Mouse (Mus musculus) E14TG2a.4 (cell line): Measurements from ENCODE around the gene Ep300.

ENCODE experiments used
- CTCF ChIP-seq: conservative IDR thresholded peaks from 2 replicates; pipeline ENCODE4 v1.5.1; 2014; ENCODE audit warnings: low read length
- NANOG ChIP-seq: IDR thresholded peaks from 2 replicates; pipeline ENCODE4 v1.6.1; 2014; ENCODE audit warnings: borderline replicate concordance, low read length, mixed read lengths

DNA sequence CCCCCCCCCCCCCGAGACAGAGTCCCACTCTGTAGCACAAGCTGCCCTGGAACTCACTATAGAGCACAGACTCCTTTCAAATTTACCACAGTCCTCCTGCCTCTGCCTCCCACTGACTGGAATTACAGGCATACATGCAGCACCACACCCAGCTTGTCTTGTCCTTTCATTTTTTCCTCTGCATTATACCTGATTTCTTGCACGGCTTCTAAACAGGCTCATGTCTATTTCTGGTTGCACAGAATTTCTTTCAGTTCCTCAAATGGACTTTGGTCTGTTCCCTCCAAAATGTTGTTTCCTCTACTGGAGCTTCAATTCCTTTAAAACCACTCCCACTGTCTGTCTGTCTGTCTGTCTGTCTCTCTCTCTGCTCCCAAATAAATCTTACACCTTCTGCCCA, 16.6 kb upstream of the Ep300 start:
- TF ChIP-seq CTCF: no peak
- no peak for TF ChIP-seq NANOG
